Mouse (Mus musculus): Measurements from ENCODE around the gene Ppp1r12c.

DNA sequence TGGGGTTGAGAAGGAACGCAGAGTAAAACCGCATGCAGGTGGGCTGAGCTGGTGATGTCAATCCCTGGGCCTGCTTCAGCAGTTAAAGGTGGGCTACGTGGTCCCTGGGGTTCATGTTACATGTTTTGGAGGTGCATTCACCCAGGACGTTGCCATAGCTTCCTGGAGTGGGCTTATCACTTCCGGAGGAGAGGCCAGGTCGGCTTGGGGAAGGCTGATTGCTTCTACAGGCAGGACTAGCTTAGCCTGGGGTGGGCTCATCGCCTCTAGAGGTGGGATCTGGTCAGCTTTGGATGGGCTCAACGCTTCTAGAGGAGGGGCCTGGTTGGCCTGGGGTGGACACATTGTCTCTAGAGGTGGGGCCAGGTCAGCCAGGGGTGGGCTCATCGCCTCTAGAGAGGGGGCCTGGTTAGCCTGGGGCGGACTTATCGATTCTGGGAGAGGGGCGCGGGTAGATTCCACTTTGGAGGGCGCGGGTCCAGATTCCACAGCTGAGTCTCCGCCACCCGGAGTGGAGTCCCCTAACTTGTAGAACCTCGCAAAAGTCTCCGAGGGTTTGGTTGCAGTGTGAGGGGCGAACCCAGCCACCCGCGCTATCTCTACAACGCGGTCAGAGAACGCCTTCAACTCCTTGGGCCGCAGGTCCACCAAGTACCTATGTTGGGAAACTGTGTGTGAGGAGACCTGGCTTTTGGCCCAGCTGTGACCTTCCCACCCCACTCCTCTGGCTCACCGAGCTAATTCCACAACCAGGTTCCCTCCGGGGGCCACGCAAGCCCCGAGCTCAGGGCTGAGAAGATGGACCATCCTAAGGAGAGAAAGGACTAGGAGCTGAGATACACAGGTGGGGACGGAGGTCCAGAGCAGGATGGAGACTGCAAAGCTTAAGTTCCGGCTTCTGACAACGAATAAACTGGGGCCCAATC, 22.0 kb upstream of the Ppp1r12c start:
- no peak for TF ChIP-seq POLR2A (IDR thresholded peaks at IDR 0.05; ENCODE audit: borderline replicate concordance, low read depth, low read length)
- TF ChIP-seq CTCF (IDR thresholded peaks at IDR 0.05; ENCODE audit: low read depth, low read length), result no peak
